Mouse (Mus musculus) midbrain, embryonic 10.5 days (tissue): ENCODE measurements around the gene Cdc42ep2. TPM values are rescaled to one million over a fixed set of nuclear protein-coding genes. Genes with fewer than 3 reads are reported as not detected.
A peak's percentile ranks its signal among the peaks of the same experiment; 100 is the strongest.

Experiments
- DNase-seq: peaks from one replicate; pipeline ENCODE4 v3.0.0-alpha.2; 2017; ENCODE audit warnings: low spot score
- H3K27ac ChIP-seq: fragments of 300-500 bp; sonication (generic); replicated peaks from 2 replicates; pipeline ENCODE4 v1.5.1; 2016; ENCODE audit warnings: mild to moderate bottlenecking
- H3K27me3 ChIP-seq: fragments of 300-500 bp; sonication (generic); 2 replicates; pipeline ENCODE4 v1.6.1; 2016; ENCODE audit warnings: low read depth, mild to moderate bottlenecking; ENCODE audit not compliant: poor library complexity, severe bottlenecking
- H3K36me3 ChIP-seq: fragments of 300-500 bp; sonication (generic); 2 replicates; pipeline ENCODE4 v1.6.1; 2016; ENCODE audit warnings: mild to moderate bottlenecking, moderate library complexity
- H3K4me1 ChIP-seq: fragments of 300-500 bp; sonication (generic); 2 replicates; pipeline ENCODE4 v1.6.1; 2016
- H3K4me3 ChIP-seq: fragments of 300-500 bp; sonication (generic); 2 replicates; pipeline ENCODE4 v1.5.1; 2016; ENCODE audit warnings: mild to moderate bottlenecking, moderate library complexity
- H3K9me3 ChIP-seq: fragments of 300-500 bp; sonication (generic); replicated peaks from 2 replicates; pipeline ENCODE4 v1.6.1; 2016; ENCODE audit warnings: mild to moderate bottlenecking
- WGBS: fragments of 180-500 bp; shearing (Covaris S2); methylation state at CpG from one replicate; pipeline ENCODE4 v1.1.7; 2016; 5-methylcytosine and 5-hydroxymethylcytosine counted together
- polyA plus RNA-seq: library from polyadenylated mRNA; unstranded; fragments of >200 nt; fragmentation: Nextera tagmentation; extraction: Ambion mirVana; gene quantifications from 2 replicates; pipeline ENCODE4 v1.2.1, GENCODE M21; 2016

Cdc42ep2 gene
- polyA plus RNA-seq, 1 experiment from 2014 or later: 1.8 TPM

DNA sequence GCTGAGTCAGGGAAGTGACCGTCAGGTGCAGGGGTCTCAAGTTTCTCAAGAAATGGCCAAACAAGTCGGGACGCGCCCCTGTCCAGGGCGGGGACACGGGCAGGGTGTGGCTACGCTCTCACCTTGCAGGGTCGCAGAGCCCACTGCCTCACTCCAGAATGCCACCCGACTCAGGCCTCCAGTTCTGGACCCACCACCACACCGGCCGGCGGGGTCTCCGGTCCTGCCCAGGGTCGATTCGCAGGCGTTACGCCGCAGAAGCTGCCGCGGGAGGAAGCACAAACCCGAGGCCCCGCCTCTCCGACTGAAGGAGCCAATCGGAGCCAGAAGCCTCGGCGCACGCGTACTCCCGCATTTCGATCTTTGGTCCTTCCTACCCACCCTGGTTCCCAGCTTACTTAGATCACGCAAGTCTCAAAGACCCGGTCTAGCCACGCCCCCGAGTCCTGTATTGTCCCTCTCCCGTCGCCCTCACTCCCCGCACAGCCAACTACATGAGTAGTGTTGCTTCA lies 49.6 kb downstream of the Cdc42ep2 start, which contains the start of gene Frmd8:
Gene Frmd8, minus strand, starts transcription at position 306 of the 512 bp plus-strand sequence.
- Histone ChIP-seq H3K36me3 (peaks cover 25% of the 10 kb centered on the region), H3K9me3 (no peaks in the 10 kb centered on the region), H3K4me3 (peak within 1 kb of the TSS; percentile 83), H3K27me3 (no peaks in the 10 kb centered on the region), H3K4me1 (peaks cover 59% of the 10 kb centered on the region), H3K27ac (peak within 1 kb of the TSS; percentile 88)
- peak; percentile 94 for DNase-seq
- under 1% methylated on average over 37 of the region's 37 CpGs for WGBS

DNA sequence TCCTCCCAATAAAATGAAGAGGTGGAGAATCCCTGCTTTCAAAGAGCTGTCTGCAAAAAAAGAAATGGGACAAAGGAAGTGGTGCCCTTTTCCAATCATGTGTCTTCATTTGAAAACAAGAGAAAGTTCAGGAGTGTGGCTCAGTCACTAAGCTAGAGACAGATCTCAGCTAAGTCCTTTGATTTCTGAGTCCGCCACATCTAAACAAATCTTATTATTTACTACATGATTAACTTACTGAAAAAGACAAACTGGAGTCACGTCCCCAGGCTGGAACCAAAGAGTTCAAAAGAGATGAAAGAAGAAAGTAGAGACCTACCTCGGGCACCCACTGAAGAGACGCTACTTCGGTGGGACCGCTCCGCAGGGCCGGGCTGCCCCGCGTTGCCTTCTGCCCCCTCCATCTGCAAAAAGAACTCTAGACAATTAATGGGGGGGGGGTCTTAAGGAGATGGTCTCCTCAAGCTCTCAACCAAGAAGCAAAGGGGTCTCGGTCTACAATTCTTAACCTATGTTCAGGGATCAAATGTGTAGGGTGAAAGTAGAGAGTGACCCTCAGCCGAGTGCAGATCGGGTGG lies 50.1 kb downstream of the Cdc42ep2 start:
- Histone ChIP-seq H3K4me3 (peak overlapping the region; percentile 83), H3K9me3 (no peaks in the 10 kb centered on the region), H3K27ac (peak overlapping the region; percentile 88), H3K4me1 (peaks cover 59% of the 10 kb centered on the region), H3K36me3 (peaks cover 30% of the 10 kb centered on the region), H3K27me3 (no peaks in the 10 kb centered on the region)
- no peak for DNase-seq
- 12% methylated on average over 13 of the region's 13 CpGs for WGBS

DNA sequence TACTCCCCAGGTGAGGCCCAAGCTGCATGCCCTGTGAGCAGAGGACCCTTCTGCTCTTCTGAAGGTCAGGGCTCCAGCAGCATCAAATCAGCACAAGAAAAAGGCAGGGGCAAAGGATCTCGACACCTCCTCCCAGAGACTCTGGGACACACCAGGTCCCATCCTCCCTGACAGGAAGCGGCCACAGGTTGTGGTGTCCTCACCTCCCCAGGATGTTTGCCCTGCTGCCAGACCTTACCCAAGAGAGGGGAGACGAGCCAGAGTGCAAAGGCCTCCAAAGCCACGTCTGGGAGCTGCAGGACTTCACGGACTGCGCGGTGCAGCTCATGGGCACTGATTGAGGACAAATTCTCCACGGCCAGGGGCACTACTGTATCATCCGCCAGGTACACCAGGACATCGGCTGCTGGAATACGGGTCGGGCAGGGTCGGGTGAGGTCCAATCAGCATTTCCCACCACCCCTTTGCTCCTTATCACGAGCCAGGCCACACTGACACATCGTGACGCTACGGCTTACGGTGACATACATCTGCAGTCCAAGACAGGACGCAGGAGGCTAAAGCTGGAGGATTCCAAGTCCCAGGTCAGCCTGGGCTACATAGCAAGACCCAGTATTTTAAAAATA lies 51.6 kb downstream of the Cdc42ep2 start:
- Histone ChIP-seq H3K9me3 (no peaks in the 10 kb centered on the region), H3K4me3 (0 out of 2 replicates have a peak overlapping the region, but pooled peaks have one; percentile 9), H3K27me3 (no peaks in the 10 kb centered on the region), H3K27ac (no peak overlapping the region), H3K36me3 (peaks cover 45% of the 10 kb centered on the region), H3K4me1 (peaks cover 59% of the 10 kb centered on the region)
- no peak for DNase-seq
- WGBS: 91% methylated on average over 19 of the region's 19 CpGs

DNA sequence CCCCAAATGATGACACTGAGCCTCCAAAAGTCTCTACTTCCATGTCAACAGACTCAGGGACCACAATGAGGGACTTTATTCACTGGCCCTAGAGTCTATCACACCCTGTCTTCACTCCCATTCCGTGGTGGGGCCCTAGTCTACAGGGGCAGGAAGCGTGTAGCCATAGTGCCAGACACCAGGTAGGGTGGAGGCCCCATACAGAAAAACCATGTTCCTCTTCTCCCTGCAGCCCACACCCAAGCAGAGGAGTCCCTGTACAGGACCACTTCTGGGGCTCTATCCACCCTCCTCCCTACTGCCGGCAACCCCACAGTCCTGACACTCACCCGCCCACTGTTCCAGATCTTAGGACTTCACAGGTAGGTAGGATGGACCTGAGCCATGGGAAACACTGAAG lies 52.1 kb downstream of the Cdc42ep2 start:
- H3K4me3 ChIP-seq: 0 out of 2 replicates have a peak overlapping the region, but pooled peaks have one; percentile 9

DNA sequence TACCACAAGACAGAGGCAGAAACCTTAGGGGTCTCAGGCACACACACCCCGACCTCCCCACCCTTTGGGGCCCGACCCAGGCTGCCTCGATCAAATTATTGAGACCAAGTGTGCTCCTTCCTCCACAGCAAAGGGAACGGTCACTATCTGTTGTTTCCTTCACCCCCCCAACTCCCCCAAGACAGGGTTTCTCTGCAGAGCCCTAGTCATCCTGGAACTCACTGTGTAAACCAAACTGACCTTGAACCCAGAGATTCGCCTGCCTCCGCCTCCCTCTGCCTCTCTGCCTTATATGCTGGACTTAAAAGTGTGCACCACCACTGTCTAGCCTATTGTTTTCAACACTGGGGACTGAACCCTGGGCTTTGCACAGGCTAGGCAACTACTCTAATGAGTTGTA lies 52.9 kb downstream of the Cdc42ep2 start:
- no peaks in the 10 kb centered on the region for H3K9me3 ChIP-seq
- H3K4me1 ChIP-seq: peaks cover 54% of the 10 kb centered on the region
- H3K36me3 ChIP-seq: peaks cover 58% of the 10 kb centered on the region
- WGBS: 72% methylated on average over 6 of the region's 6 CpGs
- H3K27ac ChIP-seq: peak overlapping the region; percentile 81
- DNase-seq: no peak
- H3K4me3 ChIP-seq: peak overlapping the region; percentile 32
- no peaks in the 10 kb centered on the region for H3K27me3 ChIP-seq

More for the DNA sequence above, 52.1 kb downstream of the Cdc42ep2 start:
- no peaks in the 10 kb centered on the region for H3K9me3 ChIP-seq
- no peak overlapping the region for H3K27ac ChIP-seq
- peaks cover 50% of the 10 kb centered on the region for H3K36me3 ChIP-seq
- no peak for DNase-seq
- 94% methylated on average over 4 of the region's 4 CpGs for WGBS
- peaks cover 55% of the 10 kb centered on the region for H3K4me1 ChIP-seq
- no peaks in the 10 kb centered on the region for H3K27me3 ChIP-seq

DNA sequence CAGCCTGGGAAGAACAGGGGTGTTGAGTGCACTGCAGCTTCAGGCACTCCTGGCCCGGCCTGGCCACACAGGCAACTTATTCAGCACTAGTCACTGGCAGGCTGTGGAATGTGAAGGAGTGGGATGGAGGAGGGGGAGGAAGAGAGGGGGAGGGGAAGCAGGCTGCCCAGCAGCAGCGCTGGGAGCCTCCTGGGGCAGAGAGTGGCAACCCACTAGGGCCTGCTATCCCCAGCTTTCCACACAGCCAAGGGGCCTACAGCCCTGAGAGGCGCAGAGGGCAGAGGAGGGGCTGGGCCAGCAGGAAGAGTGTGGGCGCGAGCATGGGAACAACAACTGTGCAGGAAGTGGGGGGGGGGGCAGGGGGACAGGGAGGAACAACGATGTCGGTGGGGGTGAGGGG lies 53.3 kb downstream of the Cdc42ep2 start:
- peak overlapping the region; percentile 81 for H3K27ac ChIP-seq
- peak; percentile 60 for DNase-seq
- 17% methylated on average over 7 of the region's 7 CpGs for WGBS
- no peaks in the 10 kb centered on the region for H3K9me3 ChIP-seq
- H3K4me3 ChIP-seq: peak overlapping the region; percentile 32
- peaks cover 62% of the 10 kb centered on the region for H3K36me3 ChIP-seq
- no peaks in the 10 kb centered on the region for H3K27me3 ChIP-seq
- peaks cover 54% of the 10 kb centered on the region for H3K4me1 ChIP-seq

DNA sequence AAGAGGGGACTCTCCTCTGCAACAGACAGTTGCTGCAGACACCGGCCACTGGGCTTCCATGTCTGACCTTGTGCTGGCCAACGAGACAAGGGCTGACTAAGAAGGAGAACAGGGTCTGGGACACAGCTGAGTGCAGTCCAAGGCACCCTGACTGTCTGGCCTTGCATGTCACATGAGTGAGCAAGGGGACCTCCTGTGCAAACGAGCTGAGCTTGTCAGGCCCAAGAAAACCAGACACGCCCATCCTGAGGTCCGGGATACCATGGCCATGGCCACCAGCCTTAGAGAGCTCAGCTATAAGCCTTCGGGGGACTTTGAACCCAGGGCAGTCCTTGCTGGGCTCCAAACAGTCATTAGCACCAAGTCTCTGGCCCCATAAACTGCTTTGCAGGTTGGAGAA lies 56.5 kb downstream of the Cdc42ep2 start:
- Histone ChIP-seq H3K9me3 (no peaks in the 10 kb centered on the region), H3K4me1 (peaks cover 28% of the 10 kb centered on the region)

More for the DNA sequence above, 56.5 kb downstream of the Cdc42ep2 start:
- no peaks in the 10 kb centered on the region for H3K27me3 ChIP-seq
- peaks cover 93% of the 10 kb centered on the region for H3K36me3 ChIP-seq
- H3K4me3 ChIP-seq: no peak overlapping the region
- no peak for DNase-seq
- WGBS: 93% methylated on average over 6 of the region's 6 CpGs
- H3K27ac ChIP-seq: no peak overlapping the region

Other genes starting within 250 kb of the Cdc42ep2 start
- 28.7 and 29.9 TPM in 2 replicates for gene Map3k11, start 236.1 kb downstream of the Cdc42ep2 start, polyA plus RNA-seq
- gene Pcnx3, start 235.9 kb downstream of the Cdc42ep2 start, polyA plus RNA-seq: 22.8 and 25.6 TPM in 2 replicates
- 0.20 TPM in 1 of 2 replicates, not detected in the other for gene Kcnk7, start 220.4 kb downstream of the Cdc42ep2 start, polyA plus RNA-seq
- gene Ehbp1l1, start 198.5 kb downstream of the Cdc42ep2 start, polyA plus RNA-seq: 9.3 and 9.5 TPM in 2 replicates
- gene Fam89b, start 195.2 kb downstream of the Cdc42ep2 start, polyA plus RNA-seq: 141 and 160 TPM in 2 replicates
- 2.9 and 3.1 TPM in 2 replicates for gene Ltbp3, start 183.9 kb downstream of the Cdc42ep2 start, polyA plus RNA-seq
- gene Scyl1, start 153.4 kb downstream of the Cdc42ep2 start, polyA plus RNA-seq: 68.3 and 71.3 TPM in 2 replicates
- 33.8 and 34.9 TPM in 2 replicates for gene Frmd8, start 49.5 kb downstream of the Cdc42ep2 start, polyA plus RNA-seq
- gene Slc25a45, start 47.0 kb downstream of the Cdc42ep2 start, polyA plus RNA-seq: 2.3 and 2.6 TPM in 2 replicates
- gene Tigd3, start 30.7 kb downstream of the Cdc42ep2 start, polyA plus RNA-seq: 9.5 and 10.8 TPM in 2 replicates
- gene Dpf2, start 11.8 kb downstream of the Cdc42ep2 start, polyA plus RNA-seq: 242 and 245 TPM in 2 replicates
- gene Pola2, start 39.4 kb upstream of the Cdc42ep2 start, polyA plus RNA-seq: 97.3 and 110 TPM in 2 replicates
- not detected in 2 replicates for gene Slc22a20, start 61.3 kb upstream of the Cdc42ep2 start, polyA plus RNA-seq
- 4.1 and 4.3 TPM in 2 replicates for gene Capn1, start 91.1 kb upstream of the Cdc42ep2 start, polyA plus RNA-seq
- 35.0 and 35.8 TPM in 2 replicates for gene Syvn1, start 121.8 kb upstream of the Cdc42ep2 start, polyA plus RNA-seq
- gene Mrpl49, start 133.0 kb upstream of the Cdc42ep2 start, polyA plus RNA-seq: 85.3 and 88.4 TPM in 2 replicates
- 711 and 835 TPM in 2 replicates for gene Fau, start 133.0 kb upstream of the Cdc42ep2 start, polyA plus RNA-seq
- 36.6 and 37.2 TPM in 2 replicates for gene Znhit2, start 136.4 kb upstream of the Cdc42ep2 start, polyA plus RNA-seq
- 37.3 and 41.9 TPM in 2 replicates for gene Tm7sf2, start 143.6 kb upstream of the Cdc42ep2 start, polyA plus RNA-seq
- gene Vps51, start 152.4 kb upstream of the Cdc42ep2 start, polyA plus RNA-seq: 68.0 and 77.3 TPM in 2 replicates
- not detected in 2 replicates for gene Tmem262, start 155.2 kb upstream of the Cdc42ep2 start, polyA plus RNA-seq
- gene Gm28374, start 157.4 kb upstream of the Cdc42ep2 start, polyA plus RNA-seq: 2.4 and 3.1 TPM in 2 replicates
- gene Zfpl1, start 160.1 kb upstream of the Cdc42ep2 start, polyA plus RNA-seq: 76.1 and 85.2 TPM in 2 replicates
- 70.2 and 75.4 TPM in 2 replicates for gene Cdca5, start 160.2 kb upstream of the Cdc42ep2 start, polyA plus RNA-seq
- gene AC131692.1, start 169.6 kb upstream of the Cdc42ep2 start, polyA plus RNA-seq: 0.42 and 0.51 TPM in 2 replicates
- gene Naaladl1, start 181.0 kb upstream of the Cdc42ep2 start, polyA plus RNA-seq: 0.72 and 0.99 TPM in 2 replicates
- 61.8 and 70.0 TPM in 2 replicates for gene Sac3d1, start 193.8 kb upstream of the Cdc42ep2 start, polyA plus RNA-seq
- gene Snx15, start 203.5 kb upstream of the Cdc42ep2 start, polyA plus RNA-seq: 24.0 and 28.9 TPM in 2 replicates
- gene Batf2, start 216.2 kb upstream of the Cdc42ep2 start, polyA plus RNA-seq: not detected in 2 replicates
- gene Arl2, start 216.7 kb upstream of the Cdc42ep2 start, polyA plus RNA-seq: 118 and 124 TPM in 2 replicates